Mouse (Mus musculus): Measurements from ENCODE around the gene Wdr25.

GRCm38 (mm10) chr12:108904276-108904653, 10.8 kb downstream of the Wdr25 start:
- TF ChIP-seq CTCF (IDR thresholded peaks at IDR 0.05; ENCODE audit: low read depth, low read length), result no peak
- no peak for TF ChIP-seq POLR2A (IDR thresholded peaks at IDR 0.05; ENCODE audit: extremely low read depth, insufficient read depth, low read length)

All from liver, adult 2 months (tissue).